Mouse (Mus musculus): ENCODE results near the gene Gm20388.

GRCm38 (mm10) chr8:122500856-122501255 lies 2590.2 kb downstream of the Gm20388 start:
- peak; percentile 90 for TF ChIP-seq CTCF (conservative IDR thresholded peaks at IDR 0.05; ENCODE audit: insufficient read depth, insufficient read length, low read depth, low read length)
- TF ChIP-seq POLR2A (IDR thresholded peaks at IDR 0.05; ENCODE audit: low read depth, low read length): no peak

Data from kidney, adult 2 months (tissue).